Mouse (Mus musculus): Measurements from ENCODE around the gene Wipi1. TPM values are rescaled to one million over a fixed set of nuclear protein-coding genes. Genes with fewer than 3 reads are reported as not detected.
"Not testable (repeated sequence)": the region's sequence is repeated elsewhere in the genome, so short reads cannot be mapped to it uniquely, and the experiment has no call there.

Wipi1 gene
- 31.9 and 40.0 TPM in 2 replicates for total RNA-seq (2021)
- long read RNA-seq, experiment 1, transcript Wipi1-201 (12 exons, 3,338 nt) = minor isoform, 5 of 29 reads
- long read RNA-seq, experiment 1, transcript Wipi1-202 (13 exons, 2,050 nt) = major isoform, 20 of 29 reads
- long read RNA-seq, experiment 1, partial matches to known transcripts = 4 of 29 reads
- long read RNA-seq, experiment 1, other reads (novel, unspliced or antisense) = 0 of 29 reads
- long read RNA-seq, experiment 2, transcript Wipi1-202 (13 exons, 2,050 nt) = major isoform, 7 of 11 reads
- long read RNA-seq, experiment 2, partial matches to known transcripts = 1 of 11 reads
- long read RNA-seq, experiment 2, other reads (novel, unspliced or antisense) = 3 of 11 reads

GRCm38 (mm10) chr11:109611303-109612149, at the start of gene Wipi1:
Gene Wipi1 (minus strand): TSS chr11:109611967.
- peak; percentile 100 for DNase-seq

- not testable (repeated sequence) for DNase-seq
Observed at GRCm38 (mm10) chr11:109660526-109660925, 48.8 kb upstream of the Wipi1 start.

- no peak for DNase-seq
Observed at GRCm38 (mm10) chr11:109656232-109656631, 44.5 kb upstream of the Wipi1 start.

- no peak for DNase-seq
Observed at GRCm38 (mm10) chr11:109654581-109654980, 42.8 kb upstream of the Wipi1 start.

GRCm38 (mm10) chr11:109653201-109653600, 41.4 kb upstream of the Wipi1 start:
- DNase-seq = no peak

- DNase-seq = no peak
Observed at GRCm38 (mm10) chr11:109652505-109652904, 40.7 kb upstream of the Wipi1 start.

- peak; percentile 74 for DNase-seq
Observed at GRCm38 (mm10) chr11:109651566-109652024, 39.8 kb upstream of the Wipi1 start.

- DNase-seq = peak; percentile 95
Observed at GRCm38 (mm10) chr11:109650788-109651565, 39.2 kb upstream of the Wipi1 start.

GRCm38 (mm10) chr11:109649975-109650701, 38.4 kb upstream of the Wipi1 start:
- DNase-seq = peak; percentile 92

GRCm38 (mm10) chr11:109649206-109649605, 37.4 kb upstream of the Wipi1 start, which contains the start of gene Prkar1a:
Gene Prkar1a (plus strand): TSS chr11:109649405.
- DNase-seq = no peak

GRCm38 (mm10) chr11:109648510-109648909, 36.7 kb upstream of the Wipi1 start:
- peak; percentile 27 for DNase-seq

GRCm38 (mm10) chr11:109641498-109642222, 29.9 kb upstream of the Wipi1 start:
- DNase-seq = peak; percentile 83

- DNase-seq = no peak
Observed at GRCm38 (mm10) chr11:109635871-109636395, 24.2 kb upstream of the Wipi1 start.

GRCm38 (mm10) chr11:109634928-109635327, 23.2 kb upstream of the Wipi1 start:
- peak; percentile 57 for DNase-seq

- DNase-seq = no peak
Observed at GRCm38 (mm10) chr11:109629021-109629521, 17.3 kb upstream of the Wipi1 start.

- DNase-seq = no peak
Observed at GRCm38 (mm10) chr11:109628099-109628498, 16.3 kb upstream of the Wipi1 start.

GRCm38 (mm10) chr11:109627648-109628047, 15.9 kb upstream of the Wipi1 start:
- DNase-seq = peak; percentile 33

- no peak for DNase-seq
Observed at GRCm38 (mm10) chr11:109623238-109623637, 11.5 kb upstream of the Wipi1 start.

- peak; percentile 52 for DNase-seq
Observed at GRCm38 (mm10) chr11:109622518-109623037, 10.8 kb upstream of the Wipi1 start.

GRCm38 (mm10) chr11:109621183-109621582, 9.4 kb upstream of the Wipi1 start:
- DNase-seq = peak; percentile 70
